Mouse (Mus musculus) spleen, adult 2 months (tissue): ENCODE measurements around the gene Tpcn1. TPM values are rescaled to one million over a fixed set of nuclear protein-coding genes. Genes with fewer than 3 reads are reported as not detected.

Experiments used
- DNase-seq, 2 experiments: peaks; one replicate each; pipeline versions ENCODE4 v3.0.0 to v3.0.0-alpha.2; 2012 to 2021; ENCODE audit warnings: low spot score in 2 of 2, low read depth in 1 of 2
- H3K27ac ChIP-seq: fragments of 200-500 bp; 2 replicates; pipeline ENCODE4 v1.5.1; 2012; ENCODE audit warnings: low read length, inconsistent platforms; ENCODE audit not compliant: insufficient read depth
- H3K27me3 ChIP-seq: fragments of 200-500 bp; 2 replicates; pipeline ENCODE4 v1.6.1; 2012; ENCODE audit warnings: mild to moderate bottlenecking, moderate library complexity, low read length, inconsistent platforms; ENCODE audit not compliant: control insufficient read depth, insufficient read depth
- H3K36me3 ChIP-seq: fragments of 200-500 bp; 2 replicates; pipeline ENCODE4 v1.6.1; 2012; ENCODE audit warnings: mild to moderate bottlenecking, low read length, inconsistent platforms; ENCODE audit not compliant: control insufficient read depth, insufficient read depth
- H3K4me1 ChIP-seq: fragments of 200-500 bp; 2 replicates; pipeline ENCODE4 v1.6.1; 2011; ENCODE audit warnings: inconsistent platforms; ENCODE audit not compliant: control insufficient read depth, insufficient read depth, insufficient read length
- H3K4me3 ChIP-seq: fragments of 200-500 bp; 2 replicates; pipeline ENCODE4 v1.5.1; 2011; ENCODE audit warnings: mild to moderate bottlenecking, inconsistent platforms; ENCODE audit not compliant: insufficient read depth, insufficient read length; ENCODE audit errors: extremely low read depth
- CTCF ChIP-seq: fragments of 200-500 bp; IDR thresholded peaks from 2 replicates; pipeline ENCODE4 v1.5.1; 2011; ENCODE audit warnings: mild to moderate bottlenecking, inconsistent platforms; ENCODE audit not compliant: insufficient read depth, insufficient read length, insufficient replicate concordance; ENCODE audit errors: extremely low read depth
- POLR2A ChIP-seq: fragments of 200-500 bp; IDR thresholded peaks from 2 replicates; pipeline ENCODE4 v1.6.1; 2011; ENCODE audit warnings: low read depth, low read length, inconsistent platforms
- WGBS: fragments of 180-500 bp; shearing (Covaris S2); methylation state at CpG from one replicate; pipeline ENCODE4 v1.1.7; 2018; 5-methylcytosine and 5-hydroxymethylcytosine counted together
- polyA plus RNA-seq: library from polyadenylated mRNA; depleted of rRNA; stranded (reverse); fragments of >200 nt; gene quantifications from 2 replicates; pipeline ENCODE4 v1.2.3, GENCODE M21; 2012

Tpcn1 gene
- polyA plus RNA-seq, 1 experiment = 54.5 TPM

DNA sequence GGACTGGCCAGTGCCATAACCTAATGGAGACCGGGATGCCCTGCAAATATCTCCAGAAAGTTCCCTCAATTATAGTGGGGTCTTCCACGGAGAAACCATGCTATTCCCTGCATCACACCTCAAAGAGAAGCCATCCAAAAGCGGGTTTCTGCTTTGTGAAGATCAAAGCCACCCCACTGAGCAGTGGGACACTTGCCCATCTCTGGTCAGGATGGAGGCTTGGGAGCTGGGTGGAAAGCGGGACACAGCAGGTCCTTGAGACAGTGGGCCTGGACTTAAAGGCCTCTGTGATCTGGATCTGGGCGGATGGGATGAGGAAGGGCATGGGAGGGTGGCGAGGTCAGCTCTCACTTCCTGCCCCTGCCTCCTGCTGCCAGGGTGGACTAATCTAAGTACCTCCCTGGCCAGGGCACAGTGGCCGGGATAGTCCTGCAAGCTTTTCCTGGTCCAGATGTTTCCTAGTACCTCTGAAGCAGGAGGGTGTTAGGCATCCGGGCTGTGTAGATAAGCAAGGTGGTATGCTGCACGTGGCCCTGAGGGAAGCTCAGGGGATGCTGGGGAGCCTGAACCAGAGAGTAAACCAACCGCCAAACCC lies 13.9 kb downstream of the Tpcn1 start:
- H3K27ac ChIP-seq = no peak overlapping the region
- no peak for DNase-seq
- WGBS = 90% methylated on average over 10 of the region's 10 CpGs
- H3K27me3 ChIP-seq = no peaks in the 10 kb centered on the region
- H3K36me3 ChIP-seq = no peaks in the 10 kb centered on the region
- no peak overlapping the region for H3K4me3 ChIP-seq
- TF ChIP-seq POLR2A (no peak), CTCF (no peak)
- H3K4me1 ChIP-seq = peaks cover 24% of the 10 kb centered on the region; the same call in 1 of the 2 replicates

DNA sequence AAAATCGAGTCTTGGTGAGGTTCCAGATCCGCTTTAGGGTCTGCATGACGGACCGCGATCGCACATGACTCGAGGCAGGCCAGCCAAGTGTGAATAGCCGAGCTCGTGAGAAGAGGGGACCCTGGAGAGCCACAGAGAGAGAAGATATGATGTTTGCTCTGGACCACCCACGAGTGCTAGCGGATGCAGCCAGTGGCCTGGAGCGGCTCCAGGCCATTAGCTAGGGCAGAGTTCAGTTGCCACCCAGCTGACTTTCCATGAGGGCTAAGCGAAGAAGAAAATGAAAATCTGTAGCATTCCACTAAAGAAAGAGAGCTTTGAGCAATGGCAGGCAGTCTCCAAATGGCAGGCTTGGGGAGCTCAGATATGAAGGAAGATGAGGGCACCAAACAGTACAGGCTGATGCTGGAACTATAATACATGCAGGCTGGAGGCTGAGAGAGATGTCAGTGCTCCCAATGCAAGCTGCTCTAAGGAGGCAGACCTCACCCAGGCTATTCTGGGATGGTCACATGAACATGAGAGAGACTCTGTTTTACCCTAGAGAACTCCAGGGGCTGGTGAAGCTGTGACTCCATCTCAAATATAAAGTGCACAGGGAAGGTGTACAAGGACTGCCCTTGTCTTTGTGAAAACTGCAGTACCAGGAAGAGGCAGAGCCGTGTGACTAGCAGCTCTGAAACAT lies 17.3 kb downstream of the Tpcn1 start:
- no peak for DNase-seq
- Histone ChIP-seq H3K27me3 (no peaks in the 10 kb centered on the region), H3K4me1 (peaks cover 3% of the 10 kb centered on the region; the same call in 1 of the 2 replicates), H3K36me3 (no peaks in the 10 kb centered on the region), H3K27ac (no peak overlapping the region), H3K4me3 (no peak overlapping the region)
- 88% methylated on average over 14 of the region's 14 CpGs for WGBS
- TF ChIP-seq POLR2A = no peak
- TF ChIP-seq CTCF = no peak

GRCm38 (mm10) chr5:120570289-120570897 lies 18.1 kb downstream of the Tpcn1 start:
- Histone ChIP-seq H3K4me1 (peaks cover 3% of the 10 kb centered on the region; the same call in 1 of the 2 replicates), H3K27ac (0 out of 2 replicates have a peak overlapping the region, but pooled peaks have one; percentile 14), H3K27me3 (no peaks in the 10 kb centered on the region), H3K4me3 (no peak overlapping the region), H3K36me3 (no peaks in the 10 kb centered on the region)
- WGBS = 41% methylated on average over 11 of the region's 11 CpGs
- no peak for DNase-seq
- no peak for TF ChIP-seq CTCF
- TF ChIP-seq POLR2A = no peak

DNA sequence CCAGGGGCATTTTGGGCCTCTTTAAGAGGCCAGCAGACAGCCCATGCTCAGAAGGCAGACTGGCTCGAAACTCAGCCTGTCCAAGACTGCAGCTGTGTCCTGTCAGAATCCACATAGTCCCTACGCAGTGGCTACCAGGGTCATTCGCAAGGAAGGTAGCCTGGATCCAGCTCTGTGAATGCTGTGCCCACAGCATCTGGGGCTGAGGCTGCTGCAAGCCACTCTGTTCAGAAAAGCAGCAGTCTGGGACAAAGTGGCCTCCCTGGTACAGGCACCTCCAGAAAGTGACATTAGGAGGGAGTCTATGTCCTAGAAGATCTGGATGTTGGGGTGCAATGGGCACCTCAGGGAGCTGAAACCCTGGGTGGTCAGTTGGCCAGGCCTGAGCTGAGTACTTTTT lies 18.7 kb downstream of the Tpcn1 start:
- no peak for DNase-seq
- peaks cover 3% of the 10 kb centered on the region; the same call in 1 of the 2 replicates for H3K4me1 ChIP-seq
- 91% methylated on average over 3 of the region's 3 CpGs for WGBS
- H3K27ac ChIP-seq = no peak overlapping the region
- TF ChIP-seq POLR2A (no peak), CTCF (no peak)
- no peaks in the 10 kb centered on the region for H3K36me3 ChIP-seq
- H3K27me3 ChIP-seq = no peaks in the 10 kb centered on the region
- no peak overlapping the region for H3K4me3 ChIP-seq

DNA sequence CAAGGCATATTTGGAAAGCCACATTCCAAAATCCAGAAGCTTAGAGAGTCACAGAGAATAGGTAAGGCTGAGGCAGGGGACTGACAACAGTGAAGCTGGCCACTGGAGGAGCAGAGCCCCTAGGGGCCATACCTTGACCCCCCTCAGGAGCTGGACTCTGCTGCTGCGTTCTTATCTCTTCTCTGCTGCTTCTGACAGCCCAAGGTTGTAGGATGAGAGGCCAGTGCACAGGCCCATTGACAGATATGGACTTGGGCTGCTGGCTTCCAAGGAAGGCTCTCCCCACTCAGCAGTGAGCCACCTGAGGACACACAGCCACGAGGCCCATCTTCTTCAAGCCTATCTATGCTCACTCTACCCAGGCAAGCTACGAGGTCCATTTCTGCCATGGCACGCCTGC lies 19.5 kb downstream of the Tpcn1 start:
- no peaks in the 10 kb centered on the region for H3K27me3 ChIP-seq
- H3K4me1 ChIP-seq = peaks cover 3% of the 10 kb centered on the region; the same call in 1 of the 2 replicates
- H3K27ac ChIP-seq = no peak overlapping the region
- 81% methylated on average over 4 of the region's 4 CpGs for WGBS
- DNase-seq = no peak
- H3K36me3 ChIP-seq = no peaks in the 10 kb centered on the region
- H3K4me3 ChIP-seq = no peak overlapping the region
- TF ChIP-seq CTCF = no peak
- TF ChIP-seq POLR2A = no peak

DNA sequence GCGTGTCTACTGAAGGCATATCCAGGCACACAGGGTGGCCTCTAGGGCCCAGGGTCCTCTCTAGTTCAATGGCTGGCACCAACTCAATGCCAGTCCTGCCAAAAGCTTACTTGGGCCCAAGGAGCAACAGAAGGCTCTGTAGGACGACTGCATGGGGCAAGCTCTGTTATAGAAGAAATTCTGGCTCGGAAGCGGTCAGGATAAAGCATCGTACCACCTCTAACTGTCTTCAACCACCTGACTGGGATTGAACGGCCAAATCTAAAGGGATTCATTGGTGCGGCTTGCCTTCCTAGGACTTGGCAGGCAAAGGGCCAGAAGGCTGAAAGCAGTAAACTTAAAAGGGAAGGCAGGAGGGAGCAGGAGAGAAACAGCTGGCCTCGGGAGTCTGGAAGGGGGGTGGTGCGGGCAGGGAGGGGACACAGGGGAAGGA lies 20.1 kb downstream of the Tpcn1 start:
- 93% methylated on average over 9 of the region's 9 CpGs for WGBS
- TF ChIP-seq CTCF (no peak), POLR2A (no peak)
- no peak for DNase-seq
- Histone ChIP-seq H3K4me3 (no peak overlapping the region), H3K36me3 (no peaks in the 10 kb centered on the region), H3K27me3 (no peaks in the 10 kb centered on the region), H3K27ac (no peak overlapping the region), H3K4me1 (peaks cover 3% of the 10 kb centered on the region; the same call in 1 of the 2 replicates)
